In the genomic region with DNA sequence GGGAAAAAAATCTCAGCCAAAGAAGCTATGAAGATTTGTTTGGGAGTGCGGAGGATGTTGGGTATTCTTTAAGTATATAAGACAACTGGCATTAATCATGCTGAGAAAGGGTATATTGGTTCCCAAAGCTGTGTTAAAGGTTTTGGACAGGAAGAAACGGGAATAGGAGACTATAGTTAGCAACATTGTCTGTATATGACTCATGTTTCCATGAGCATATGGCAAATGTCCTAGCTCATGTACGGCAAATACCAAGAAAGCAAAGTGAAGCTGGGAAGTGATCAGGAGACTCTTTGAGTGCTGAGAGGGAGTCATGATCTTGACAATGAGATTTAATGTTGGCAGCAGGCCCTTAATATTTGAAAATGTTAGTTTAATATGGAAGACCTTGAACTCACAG, we compare ENCODE assay signal across 25 mouse cellular contexts.
DNase-seq lines count a peak whose midpoint lies in the region; ATAC-seq lines count a peak whose summit lies in the region.
"Had no signal": no experiment of that assay in that cellular context is flagged by ENCODE, and none has a peak within 500 bp of the region (broad histone marks: within the 10 kb centered on the region; RNA-seq: fewer than 3 reads in every experiment).

No protein-coding gene starts in this region.

- no peak overlapping the region for H3K9ac ChIP-seq in midbrain, embryonic 11.5 days (ENCODE audit: low read length)
- H3K9ac ChIP-seq in forebrain, embryonic 12.5 days = no peak overlapping the region
- H3K9ac ChIP-seq: embryonic facial prominence, embryonic 12.5 days; embryonic facial prominence, embryonic 15.5 days; forebrain, embryonic 13.5 days; heart, embryonic 13.5 days; hindbrain, embryonic 12.5 days; hindbrain, embryonic 15.5 days had no signal

- no peaks in the 10 kb centered on the region for H3K27me3 ChIP-seq in midbrain, embryonic 11.5 days (ENCODE audit: control insufficient read depth, insufficient read depth, low read length)
- H3K27me3 ChIP-seq in midbrain, embryonic 10.5 days (ENCODE audit: low read depth, poor library complexity, severe bottlenecking) = no peaks in the 10 kb centered on the region
- no peaks in the 10 kb centered on the region for H3K27me3 ChIP-seq in forebrain, embryonic 12.5 days
- H3K27me3 ChIP-seq: embryonic facial prominence, embryonic 12.5 days; embryonic facial prominence, embryonic 15.5 days; forebrain, embryonic 13.5 days; heart, embryonic 13.5 days; hindbrain, embryonic 12.5 days; hindbrain, embryonic 15.5 days; Patski had no signal

- no peak overlapping the region for H3K4me2 ChIP-seq in midbrain, embryonic 11.5 days
- no peak overlapping the region for H3K4me2 ChIP-seq in forebrain, embryonic 12.5 days
- H3K4me2 ChIP-seq: embryonic facial prominence, embryonic 12.5 days; embryonic facial prominence, embryonic 15.5 days; forebrain, embryonic 13.5 days; heart, embryonic 13.5 days; hindbrain, embryonic 12.5 days; hindbrain, embryonic 15.5 days had no signal

- DNase-seq in cerebellum, adult 9-10 months = peak; percentile 40
- DNase-seq in cerebellum, adult 18-20 months = no peak
- DNase-seq in midbrain, embryonic 11.5 days (ENCODE audit: low spot score, missing footprints) = peak; percentile 67
- DNase-seq in midbrain, embryonic 10.5 days (ENCODE audit: low spot score) = no peak
- peak; percentile 60 for DNase-seq in brain, adult 2 months (ENCODE audit: low read depth, low spot score)
- DNase-seq in Muller cell, postnatal 12 days (ENCODE audit: inconsistent ontology term) = no peak
- DNase-seq: adrenal gland, adult 2 months; adrenal gland, postnatal 14 days; cerebellum, adult 11-12 months; cerebellum, postnatal 10 days; gastrocnemius, postnatal 25 days; heart, adult 18-20 months; kidney, adult 2 months had no signal

- H3K27ac ChIP-seq in midbrain, embryonic 11.5 days (ENCODE audit: low read depth, low read length) = no peak overlapping the region
- no peak overlapping the region for H3K27ac ChIP-seq in midbrain, embryonic 10.5 days (replicated peaks)
- no peak overlapping the region for H3K27ac ChIP-seq in forebrain, embryonic 12.5 days
- H3K27ac ChIP-seq: embryonic facial prominence, embryonic 12.5 days; embryonic facial prominence, embryonic 15.5 days; forebrain, embryonic 13.5 days; heart, embryonic 13.5 days; hindbrain, embryonic 12.5 days; hindbrain, embryonic 15.5 days had no signal

- WGBS in midbrain, embryonic 11.5 days = 85% methylated on average over 3 of the region's 3 CpGs
- WGBS in midbrain, embryonic 10.5 days = 82% methylated on average over 3 of the region's 3 CpGs
- WGBS in forebrain, embryonic 12.5 days = 84% methylated on average over 3 of the region's 3 CpGs

- ATAC-seq in midbrain, embryonic 11.5 days (ENCODE audit: low FRiP score) = no peak
- no peak for ATAC-seq in forebrain, embryonic 12.5 days (ENCODE audit: low FRiP score)
- ATAC-seq: CD4-positive, CD25-positive, alpha-beta regulatory T cell, adult 4 months; forebrain, embryonic 13.5 days; forebrain, embryonic 16.5 days; intestine, postnatal 0 days; Patski had no signal

- no peaks in the 10 kb centered on the region for H3K9me3 ChIP-seq in midbrain, embryonic 11.5 days (ENCODE audit: control insufficient read depth, low read length)
- H3K9me3 ChIP-seq in midbrain, embryonic 10.5 days (replicated peaks) = no peaks in the 10 kb centered on the region
- no peaks in the 10 kb centered on the region for H3K9me3 ChIP-seq in forebrain, embryonic 12.5 days
- H3K9me3 ChIP-seq: embryonic facial prominence, embryonic 12.5 days; embryonic facial prominence, embryonic 15.5 days; forebrain, embryonic 13.5 days; heart, embryonic 13.5 days; hindbrain, embryonic 12.5 days; hindbrain, embryonic 15.5 days had no signal

- no peaks in the 10 kb centered on the region for H3K4me1 ChIP-seq in midbrain, embryonic 11.5 days (ENCODE audit: control insufficient read depth, insufficient read depth, low read length)
- H3K4me1 ChIP-seq in midbrain, embryonic 10.5 days = no peaks in the 10 kb centered on the region
- no peaks in the 10 kb centered on the region for H3K4me1 ChIP-seq in forebrain, embryonic 12.5 days
- H3K4me1 ChIP-seq: embryonic facial prominence, embryonic 12.5 days; embryonic facial prominence, embryonic 15.5 days; forebrain, embryonic 13.5 days; heart, embryonic 13.5 days; hindbrain, embryonic 12.5 days; hindbrain, embryonic 15.5 days had no signal

- no peaks in the 10 kb centered on the region for H3K36me3 ChIP-seq in midbrain, embryonic 11.5 days (ENCODE audit: control insufficient read depth, insufficient read depth, low read length)
- H3K36me3 ChIP-seq in midbrain, embryonic 10.5 days = no peaks in the 10 kb centered on the region
- H3K36me3 ChIP-seq in forebrain, embryonic 12.5 days (replicated peaks) = no peaks in the 10 kb centered on the region
- H3K36me3 ChIP-seq: embryonic facial prominence, embryonic 12.5 days; embryonic facial prominence, embryonic 15.5 days; heart, embryonic 13.5 days; hindbrain, embryonic 12.5 days; hindbrain, embryonic 15.5 days had no signal

- no peak overlapping the region for H3K4me3 ChIP-seq in midbrain, embryonic 11.5 days (ENCODE audit: low read depth, low read length)
- no peak overlapping the region for H3K4me3 ChIP-seq in midbrain, embryonic 10.5 days
- H3K4me3 ChIP-seq in forebrain, embryonic 12.5 days (replicated peaks) = no peak overlapping the region
- H3K4me3 ChIP-seq: embryonic facial prominence, embryonic 12.5 days; embryonic facial prominence, embryonic 15.5 days; erythroblast, embryonic 14.5 days; forebrain, embryonic 13.5 days; heart, embryonic 13.5 days; hindbrain, embryonic 12.5 days; hindbrain, embryonic 15.5 days had no signal

Comparison
In these comparisons a context has a peak if more than half of its experiments do, and no peak if none do; other contexts are left out.
1. DNase-seq: peak in cerebellum, adult 9-10 months (single experiment), midbrain, embryonic 11.5 days (single experiment) and brain, adult 2 months (single experiment); none in cerebellum, adult 18-20 months (0 of 2), midbrain, embryonic 10.5 days (single experiment) and Muller cell, postnatal 12 days (single experiment).